Mouse (Mus musculus) monocyte, adult 5-6 weeks (primary cell): ENCODE results near the gene Elf5. TPM values are rescaled to one million over a fixed set of nuclear protein-coding genes. Genes with fewer than 3 reads are reported as not detected.

Experiments
- ATAC-seq: fragments of 153-309, 156-312 bp; replicated peaks from 2 replicates; pipeline ENCODE4 v1.8.0; 2017; ENCODE audit warnings: mild to moderate bottlenecking; ENCODE audit not compliant: low TSS enrichment, insufficient number of reproducible peaks, severe bottlenecking, poor library complexity, low FRiP score
- total RNA-seq: library from RNA; stranded (forward); fragments of 200-1000, 200-491, 200-594 nt; gene quantifications from 3 replicates; pipeline ENCODE4 v1.2.3, GENCODE M21; 2017

The Elf5 gene
- total RNA-seq, result not detected in 3 replicates

GRCm38 (mm10) chr2:103411348-103411747 lies at the start of gene Elf5:
Gene Elf5 (plus strand): TSS chr2:103411688.
- no peak for ATAC-seq

- ATAC-seq, result no peak
These were observed 38.9 kb upstream of the Elf5 start for GRCm38 (mm10) chr2:103372541-103372940.

GRCm38 (mm10) chr2:103379502-103380160 lies 31.9 kb upstream of the Elf5 start:
- no peak for ATAC-seq

GRCm38 (mm10) chr2:103382174-103382573 lies 29.3 kb upstream of the Elf5 start:
- ATAC-seq, result no peak

DNA sequence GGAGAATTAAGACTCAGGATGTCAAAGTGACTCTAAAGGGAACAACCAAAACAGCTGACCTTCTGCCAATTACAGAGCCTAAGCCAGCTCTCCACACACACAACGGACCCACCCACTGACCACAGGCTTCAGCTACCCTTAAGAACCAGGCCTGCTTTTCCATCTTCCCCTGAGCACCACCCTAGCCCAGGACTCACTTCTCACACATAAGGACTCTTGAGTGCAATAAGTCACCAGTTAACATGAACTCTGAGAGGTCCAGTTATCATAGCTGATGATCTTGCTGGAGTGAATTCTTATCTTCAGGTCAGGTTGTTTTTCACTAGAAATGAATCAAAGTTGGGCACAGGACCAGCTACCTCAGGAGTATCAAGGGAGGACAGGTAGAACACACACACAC lies 23.6 kb upstream of the Elf5 start:
- ATAC-seq, result no peak

DNA sequence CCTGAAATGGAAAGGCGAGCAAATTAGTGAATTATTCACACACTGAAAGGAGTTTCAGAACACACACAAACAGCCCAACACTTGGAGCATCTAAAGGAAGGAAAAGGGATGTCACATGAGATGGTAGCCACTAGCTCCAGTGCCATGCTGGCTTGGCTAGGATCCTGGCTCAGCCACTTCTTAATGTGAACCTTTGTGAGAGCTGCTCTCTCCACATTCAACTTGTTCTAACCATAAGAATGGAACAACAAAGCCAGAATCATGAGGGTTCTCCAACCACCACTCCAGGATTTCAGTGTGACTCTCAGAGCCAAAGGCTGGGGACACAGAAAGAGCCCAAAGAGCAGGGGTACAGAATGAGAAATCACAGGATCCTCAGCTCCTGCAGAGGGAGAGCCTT lies 23.2 kb upstream of the Elf5 start:
- no peak for ATAC-seq

DNA sequence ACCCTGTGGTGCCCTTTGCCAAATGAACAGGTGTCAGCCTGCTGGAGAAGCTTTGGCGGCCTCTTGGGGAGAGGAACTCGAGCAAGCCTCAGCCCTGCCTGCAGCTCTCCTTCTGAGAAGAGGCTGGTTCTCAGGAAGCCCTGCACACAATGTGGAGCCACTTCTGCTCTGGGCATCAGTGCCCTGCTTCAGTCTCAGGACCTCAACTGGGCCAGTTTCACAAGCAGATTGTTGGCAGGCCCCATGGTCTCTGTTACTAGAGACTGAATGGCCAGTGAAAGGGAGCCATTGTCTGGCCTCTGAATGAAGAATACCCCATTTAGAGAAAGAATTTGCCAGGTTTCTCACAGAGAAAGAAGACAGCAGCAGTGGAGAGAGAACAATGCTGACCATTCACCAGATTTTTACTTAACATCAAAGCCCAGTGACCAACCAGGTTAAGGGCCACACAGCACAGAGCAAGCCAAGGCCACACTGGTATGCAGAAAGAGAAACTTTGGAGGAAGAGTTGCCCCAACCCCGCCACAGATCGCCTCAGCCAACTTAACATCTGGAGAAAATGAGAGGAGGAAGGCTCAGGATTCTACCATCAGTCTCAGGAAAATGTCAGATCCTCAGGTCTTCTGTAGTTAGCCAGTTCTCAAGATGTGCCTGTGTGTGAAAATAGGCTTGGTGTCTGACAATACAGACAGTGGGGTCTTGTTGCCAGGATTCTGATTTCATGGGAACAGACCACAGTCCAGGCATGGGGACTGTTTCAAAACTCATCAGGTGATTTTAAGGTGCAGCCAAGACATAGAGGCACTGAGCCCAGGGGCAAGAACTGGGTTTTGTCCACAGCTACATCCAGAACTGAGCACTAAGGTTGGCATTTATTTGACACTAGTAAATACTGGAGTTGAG lies 21.2 kb upstream of the Elf5 start:
- ATAC-seq, result no peak

GRCm38 (mm10) chr2:103391626-103392025 lies 19.9 kb upstream of the Elf5 start:
- no peak for ATAC-seq

GRCm38 (mm10) chr2:103398110-103398509 lies 13.4 kb upstream of the Elf5 start:
- no peak for ATAC-seq

GRCm38 (mm10) chr2:103400691-103401090 lies 10.8 kb upstream of the Elf5 start:
- ATAC-seq, result no peak

DNA sequence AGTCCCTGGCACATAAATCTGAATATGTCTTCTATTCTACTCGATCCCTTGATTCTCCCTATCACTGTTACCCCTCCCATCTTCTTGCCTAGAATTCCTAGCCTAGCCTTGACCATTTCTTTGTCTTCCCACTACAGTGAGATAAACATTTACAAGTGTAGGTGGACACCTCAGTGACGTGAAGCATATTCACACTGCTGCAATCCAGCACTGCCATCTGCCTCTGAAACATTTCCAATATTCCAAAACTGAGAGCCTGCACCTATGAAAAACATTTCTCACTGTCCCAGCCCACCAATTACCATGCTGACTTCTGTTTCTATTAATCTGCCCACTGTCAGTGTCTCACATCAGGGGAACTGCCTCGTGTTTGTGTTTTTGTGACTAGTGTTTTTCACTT lies 5.2 kb upstream of the Elf5 start:
- ATAC-seq, result no peak

DNA sequence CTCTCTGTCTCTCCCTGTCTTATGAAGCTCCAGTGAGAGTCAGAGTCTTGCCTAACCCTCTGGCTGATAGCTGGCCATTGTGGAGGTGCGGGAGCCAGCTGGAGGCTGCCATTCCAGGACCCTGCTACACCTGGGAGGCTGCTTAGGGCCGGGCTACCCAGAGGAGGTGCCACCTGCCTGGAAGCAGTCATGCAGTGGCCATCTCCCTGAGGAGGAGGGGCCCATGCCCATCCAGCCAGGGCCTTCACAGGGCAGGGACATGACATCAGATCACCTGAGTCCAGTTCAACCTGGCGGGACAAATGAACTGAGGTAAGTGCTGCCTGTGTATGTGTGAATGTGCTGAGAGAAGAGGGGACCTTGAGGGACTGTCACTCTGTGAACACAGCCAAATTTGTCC lies 328 bp downstream of the Elf5 start:
- no peak for ATAC-seq

GRCm38 (mm10) chr2:103413381-103413780 lies 1.9 kb downstream of the Elf5 start:
- no peak for ATAC-seq

GRCm38 (mm10) chr2:103415774-103416173 lies 4.3 kb downstream of the Elf5 start:
- no peak for ATAC-seq

DNA sequence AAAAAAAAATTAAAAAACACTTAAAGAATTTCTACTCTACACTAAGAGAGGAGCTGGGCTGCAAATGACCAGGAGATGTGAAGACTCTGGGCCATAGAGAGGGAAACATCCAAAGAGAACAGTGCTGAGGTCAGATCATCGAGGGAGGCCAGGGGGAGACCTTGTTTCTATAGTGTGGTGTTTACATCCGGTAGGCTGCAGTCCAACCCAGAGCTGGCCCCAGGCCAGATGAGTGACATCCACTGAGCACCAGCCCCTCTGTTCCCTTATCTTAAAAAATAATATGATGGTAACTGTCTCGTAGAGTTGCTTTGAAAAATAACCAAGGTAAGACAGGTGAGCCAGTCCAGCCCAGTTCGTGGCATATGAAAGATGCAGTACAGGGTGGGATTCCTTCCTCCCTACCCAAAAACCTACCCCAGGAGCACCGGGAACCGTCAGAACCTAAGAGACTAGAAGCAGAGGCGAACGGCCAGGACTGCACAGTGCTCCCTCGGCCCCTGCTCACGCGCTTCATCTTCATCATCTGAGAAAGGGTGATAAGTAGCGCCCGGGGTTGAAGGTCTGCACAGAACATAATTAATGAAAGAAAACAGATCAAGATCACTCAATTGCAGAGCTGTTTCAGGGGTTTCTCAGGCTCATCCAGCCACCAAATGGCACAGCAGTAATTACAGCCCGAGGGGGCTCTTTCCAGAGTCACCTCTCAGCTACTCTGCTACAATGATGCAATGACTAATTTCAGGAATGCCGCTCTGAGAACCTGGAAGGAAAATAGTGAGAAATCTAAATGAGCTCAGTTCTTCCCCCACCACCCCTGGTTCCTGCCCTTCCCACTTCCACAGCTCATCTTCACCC lies 9.4 kb downstream of the Elf5 start:
- ATAC-seq, result no peak

DNA sequence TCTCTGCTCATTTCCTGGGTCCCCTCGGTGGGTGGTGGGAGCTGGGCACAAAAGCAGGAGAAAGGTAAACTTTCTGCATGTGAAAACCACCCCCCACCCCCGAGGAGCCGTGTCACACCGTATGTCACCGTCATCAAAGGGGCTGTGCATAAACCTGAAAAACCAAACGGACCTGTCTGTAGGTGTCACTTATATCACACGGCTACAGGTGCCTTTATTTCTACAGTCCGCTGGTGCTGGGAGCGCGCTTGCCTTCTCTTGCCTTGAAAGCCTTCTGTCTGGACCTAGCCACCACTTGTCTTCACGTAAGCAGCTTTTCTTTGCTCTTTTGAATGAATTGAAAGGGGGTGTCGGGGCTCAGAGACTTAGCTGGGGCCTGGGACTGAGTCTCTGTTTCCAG lies 12.4 kb downstream of the Elf5 start:
- ATAC-seq, result no peak

- ATAC-seq, result no peak
These were observed 13.0 kb downstream of the Elf5 start for GRCm38 (mm10) chr2:103424349-103425026.

GRCm38 (mm10) chr2:103425456-103426063 lies 14.1 kb downstream of the Elf5 start:
- no peak for ATAC-seq
